Mouse (Mus musculus) retina, postnatal 1 day (tissue): ENCODE data around the gene Idua.

Experiments
- DNase-seq: peaks from one replicate; pipeline ENCODE4 v3.0.0-alpha.2; 2012

Idua gene

GRCm38 (mm10) chr5:108655381-108655780, 4.8 kb upstream of the Idua start:
- DNase-seq: no peak

- DNase-seq: no peak
Measured at GRCm38 (mm10) chr5:108655891-108656650, 4.1 kb upstream of the Idua start.

- no peak for DNase-seq
Measured at GRCm38 (mm10) chr5:108657406-108657805, 2.7 kb upstream of the Idua start.

GRCm38 (mm10) chr5:108658611-108659010, 1.5 kb upstream of the Idua start:
- DNase-seq: no peak

- DNase-seq: peak; percentile 93
Measured at GRCm38 (mm10) chr5:108660632-108661268, 619 bp downstream of the Idua start.

GRCm38 (mm10) chr5:108662772-108663171, 2.6 kb downstream of the Idua start:
- no peak for DNase-seq

GRCm38 (mm10) chr5:108665066-108665465, 4.9 kb downstream of the Idua start:
- DNase-seq: peak; percentile 71

GRCm38 (mm10) chr5:108667370-108667769, 7.2 kb downstream of the Idua start:
- DNase-seq: no peak

GRCm38 (mm10) chr5:108668387-108668932, 8.3 kb downstream of the Idua start:
- no peak for DNase-seq

GRCm38 (mm10) chr5:108668977-108669936, 9.1 kb downstream of the Idua start, which contains the start of gene Dgkq:
Dgkq (minus strand) TSS chr5:108669672.
- DNase-seq: peak; percentile 90

- no peak for DNase-seq
Measured at GRCm38 (mm10) chr5:108669986-108670385, 9.9 kb downstream of the Idua start.

- peak; percentile 49 for DNase-seq
Measured at GRCm38 (mm10) chr5:108670785-108671184, 10.7 kb downstream of the Idua start.

- DNase-seq: no peak
Measured at GRCm38 (mm10) chr5:108671757-108672156, 11.6 kb downstream of the Idua start.

- DNase-seq: no peak
Measured at GRCm38 (mm10) chr5:108674624-108675023, 14.5 kb downstream of the Idua start.

- no peak for DNase-seq
Measured at GRCm38 (mm10) chr5:108675251-108675816, 15.2 kb downstream of the Idua start, which contains the start of gene Slc26a1. Slc26a1 (minus strand) TSS chr5:108675569.

GRCm38 (mm10) chr5:108676772-108677498, 16.8 kb downstream of the Idua start:
- peak; percentile 40 for DNase-seq

- peak; percentile 91 for DNase-seq
Measured at GRCm38 (mm10) chr5:108677605-108678295, 17.6 kb downstream of the Idua start.

- DNase-seq: no peak
Measured at GRCm38 (mm10) chr5:108678296-108678854, 18.2 kb downstream of the Idua start.

- DNase-seq: no peak
Measured at GRCm38 (mm10) chr5:108679909-108680308, 19.8 kb downstream of the Idua start.

GRCm38 (mm10) chr5:108680871-108681270, 20.7 kb downstream of the Idua start:
- DNase-seq: no peak

- DNase-seq: peak; percentile 43
Measured at GRCm38 (mm10) chr5:108689091-108689490, 29.0 kb downstream of the Idua start.
